Mouse (Mus musculus) limb, embryonic 12.5 days (tissue): ENCODE measurements around the gene Mif. TPM values are rescaled to one million over a fixed set of nuclear protein-coding genes. Genes with fewer than 3 reads are reported as not detected.
A peak's percentile ranks its signal among the peaks of the same experiment; 100 is the strongest.
"Not testable (repeated sequence)": the region's sequence is repeated elsewhere in the genome, so short reads cannot be mapped to it uniquely, and the experiment has no call there.

Experiments
- ATAC-seq: fragments of 200-750 bp; cut with Nextera tagmentation; 2 replicates; pipeline ENCODE4 v1.8.0; 2017; ENCODE audit warnings: low read depth, moderate TSS enrichment; ENCODE audit not compliant: insufficient number of reproducible peaks, insufficient read depth, low FRiP score, low TSS enrichment
- H3K27ac ChIP-seq: fragments of 300-500 bp; sonication (generic); 2 replicates; pipeline ENCODE4 v1.5.1; 2016; ENCODE audit warnings: mild to moderate bottlenecking, moderate library complexity
- H3K27me3 ChIP-seq: fragments of 300-500 bp; sonication (generic); 2 replicates; pipeline ENCODE4 v1.6.1; 2016; ENCODE audit warnings: mild to moderate bottlenecking, moderate library complexity
- H3K36me3 ChIP-seq: fragments of 300-500 bp; sonication (generic); 2 replicates; pipeline ENCODE4 v1.6.1; 2016; ENCODE audit warnings: mild to moderate bottlenecking, moderate library complexity
- H3K4me1 ChIP-seq: fragments of 300-500 bp; sonication (generic); replicated peaks from 2 replicates; pipeline ENCODE4 v1.6.1; 2016
- H3K4me2 ChIP-seq: fragments of 300-500 bp; sonication (generic); 2 replicates; pipeline ENCODE4 v1.6.1; 2016; ENCODE audit warnings: mild to moderate bottlenecking, moderate library complexity
- H3K4me3 ChIP-seq: fragments of 300-500 bp; sonication (generic); replicated peaks from 2 replicates; pipeline ENCODE4 v1.5.1; 2016; ENCODE audit warnings: mild to moderate bottlenecking
- H3K9ac ChIP-seq: fragments of 300-500 bp; sonication (generic); replicated peaks from 2 replicates; pipeline ENCODE4 v1.6.1; 2016; ENCODE audit warnings: mild to moderate bottlenecking, moderate library complexity
- H3K9me3 ChIP-seq: fragments of 300-500 bp; sonication (generic); 2 replicates; pipeline ENCODE4 v1.6.1; 2016; ENCODE audit warnings: mild to moderate bottlenecking, moderate library complexity
- WGBS: fragments of 180-500 bp; shearing (Covaris S2); methylation state at CpG from one replicate; pipeline ENCODE4 v1.1.7; 2016; 5-methylcytosine and 5-hydroxymethylcytosine counted together
- polyA plus RNA-seq: library from polyadenylated mRNA; unstranded; fragments of >200 nt; fragmentation: Nextera tagmentation; extraction: Ambion mirVana; gene quantifications from 2 replicates; pipeline ENCODE4 v1.2.1, GENCODE M21; 2016

Mif gene
- polyA plus RNA-seq, 1 experiment from 2014 or later, result 1,928 TPM

DNA sequence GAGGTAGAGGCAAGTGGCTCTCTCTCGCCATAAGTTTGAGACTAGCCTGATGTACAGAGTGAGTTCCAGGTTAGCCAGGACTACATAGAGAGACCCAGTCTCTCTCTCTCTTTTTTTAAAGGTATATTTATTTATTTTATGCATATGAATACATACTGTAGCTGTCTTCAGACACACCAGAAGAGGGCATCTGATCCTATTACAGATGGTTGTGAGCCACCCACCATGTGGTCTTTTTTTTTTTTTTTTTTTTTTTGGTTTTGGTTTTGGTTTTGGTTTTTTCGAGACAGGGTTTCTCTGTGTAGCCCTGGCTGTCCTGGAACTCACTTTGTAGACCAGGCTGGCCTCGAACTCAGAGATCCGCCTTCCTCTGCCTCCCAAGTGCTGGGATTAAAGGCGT is 27.5 kb upstream of the Mif start:
- H3K4me2 ChIP-seq, H3K36me3 ChIP-seq, H3K27ac ChIP-seq, H3K27me3 ChIP-seq, H3K9ac ChIP-seq, H3K9me3 ChIP-seq, H3K4me3 ChIP-seq, ATAC-seq: not testable (repeated sequence)
- peaks cover 18% of the 10 kb centered on the region for H3K4me1 ChIP-seq
- WGBS, result 80% methylated on average over 5 of the region's 5 CpGs

DNA sequence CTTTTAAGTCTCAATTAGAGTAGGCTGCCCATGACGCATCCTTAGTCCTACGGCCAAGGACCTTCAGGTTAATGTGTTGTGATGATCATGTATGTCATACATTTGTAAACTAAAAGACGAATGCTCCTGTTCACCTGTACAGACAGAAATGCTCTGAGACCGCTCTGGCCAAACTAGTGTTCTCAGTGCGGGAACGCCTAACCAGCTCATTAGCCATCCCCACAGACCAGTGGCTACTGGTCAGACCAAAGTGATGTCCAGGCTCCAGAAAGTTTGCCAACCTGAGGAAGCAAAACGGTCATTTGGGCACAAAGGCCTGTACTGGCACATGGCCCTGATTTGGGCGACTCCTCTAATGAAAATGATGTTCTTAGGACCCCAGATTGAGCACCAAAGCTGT is 24.7 kb upstream of the Mif start:
- Histone ChIP-seq H3K27ac (no peak overlapping the region), H3K4me1 (peaks cover 30% of the 10 kb centered on the region), H3K9me3 (no peaks in the 10 kb centered on the region), H3K27me3 (no peaks in the 10 kb centered on the region), H3K4me2 (no peak overlapping the region), H3K9ac (no peak overlapping the region), H3K4me3 (no peak overlapping the region), H3K36me3 (no peaks in the 10 kb centered on the region)
- 91% methylated on average over 8 of the region's 8 CpGs for WGBS
- no peak for ATAC-seq

DNA sequence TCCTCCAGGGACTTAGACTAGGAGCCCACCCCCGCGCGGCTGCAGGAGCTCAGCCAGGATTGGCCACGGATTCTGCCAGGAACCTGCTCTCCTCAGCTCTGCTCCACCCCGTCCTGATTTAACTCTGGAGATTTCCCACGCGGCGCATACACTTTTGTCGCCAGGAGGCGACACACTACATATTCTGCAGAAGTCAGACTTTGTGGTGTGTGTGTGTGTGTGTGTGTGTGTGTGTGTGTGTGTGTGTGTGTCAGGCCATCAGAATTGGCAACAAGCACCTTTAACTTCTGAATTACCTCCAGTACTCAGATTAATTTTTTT is 23.2 kb upstream of the Mif start:
- Histone ChIP-seq H3K9me3 (no peaks in the 10 kb centered on the region), H3K4me1 (peaks cover 21% of the 10 kb centered on the region), H3K4me2 (peak overlapping the region; percentile 45), H3K27me3 (no peaks in the 10 kb centered on the region), H3K9ac (no peak overlapping the region), H3K27ac (peak overlapping the region; percentile 93; the same call in 1 of the 2 replicates), H3K4me3 (peak overlapping the region; percentile 9; the same call in 1 of the 2 replicates), H3K36me3 (no peaks in the 10 kb centered on the region)
- WGBS, result 1% methylated on average over 10 of the region's 10 CpGs
- peak; percentile 64; the same call in 1 of the 2 replicates for ATAC-seq

DNA sequence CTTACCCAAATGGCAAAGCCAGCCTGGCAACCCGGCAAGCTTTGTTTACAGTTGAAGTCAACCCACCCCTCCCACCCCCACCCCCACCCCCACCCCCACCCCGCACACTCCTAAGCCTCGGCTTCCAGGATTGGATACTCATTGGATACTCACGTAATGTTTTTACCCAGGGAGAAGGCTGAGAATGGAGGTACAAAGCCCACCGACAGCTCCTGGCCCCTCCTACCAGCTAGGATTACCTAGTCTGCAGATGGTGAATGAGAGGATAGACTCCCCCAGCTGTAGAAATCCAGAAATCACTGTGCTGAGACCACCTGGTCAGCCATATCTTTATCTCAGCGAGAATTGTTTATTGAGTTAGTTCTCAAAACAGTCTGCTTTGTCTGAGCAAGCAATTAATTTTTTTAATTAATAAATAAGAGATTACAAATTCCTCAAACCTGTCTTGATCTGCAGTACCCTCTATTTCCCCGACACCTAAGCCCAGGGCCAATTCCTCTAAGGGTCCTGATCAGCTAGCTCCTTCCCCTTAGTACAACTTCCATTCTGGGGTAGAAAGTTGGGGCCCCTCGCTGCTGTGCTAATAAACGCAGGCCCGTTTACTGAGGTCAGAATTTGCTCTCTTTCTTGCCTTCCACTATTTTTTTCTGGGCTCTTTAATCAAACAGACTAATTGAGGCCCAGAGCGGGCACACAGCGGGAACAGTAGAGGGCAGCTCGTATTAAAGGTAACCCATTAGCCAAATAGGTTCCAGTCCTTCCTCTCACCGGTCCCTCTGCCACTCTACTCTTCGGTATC is 22.6 kb upstream of the Mif start:
- Histone ChIP-seq H3K27ac (peak overlapping the region; percentile 93), H3K9ac (no peak overlapping the region), H3K4me3 (peak overlapping the region; percentile 9), H3K27me3 (no peaks in the 10 kb centered on the region), H3K4me1 (peaks cover 21% of the 10 kb centered on the region), H3K36me3 (no peaks in the 10 kb centered on the region), H3K9me3 (no peaks in the 10 kb centered on the region), H3K4me2 (peak overlapping the region; percentile 45)
- peak; percentile 45; the same call in 1 of the 2 replicates for ATAC-seq
- WGBS, result 3% methylated on average over 15 of the region's 15 CpGs

DNA sequence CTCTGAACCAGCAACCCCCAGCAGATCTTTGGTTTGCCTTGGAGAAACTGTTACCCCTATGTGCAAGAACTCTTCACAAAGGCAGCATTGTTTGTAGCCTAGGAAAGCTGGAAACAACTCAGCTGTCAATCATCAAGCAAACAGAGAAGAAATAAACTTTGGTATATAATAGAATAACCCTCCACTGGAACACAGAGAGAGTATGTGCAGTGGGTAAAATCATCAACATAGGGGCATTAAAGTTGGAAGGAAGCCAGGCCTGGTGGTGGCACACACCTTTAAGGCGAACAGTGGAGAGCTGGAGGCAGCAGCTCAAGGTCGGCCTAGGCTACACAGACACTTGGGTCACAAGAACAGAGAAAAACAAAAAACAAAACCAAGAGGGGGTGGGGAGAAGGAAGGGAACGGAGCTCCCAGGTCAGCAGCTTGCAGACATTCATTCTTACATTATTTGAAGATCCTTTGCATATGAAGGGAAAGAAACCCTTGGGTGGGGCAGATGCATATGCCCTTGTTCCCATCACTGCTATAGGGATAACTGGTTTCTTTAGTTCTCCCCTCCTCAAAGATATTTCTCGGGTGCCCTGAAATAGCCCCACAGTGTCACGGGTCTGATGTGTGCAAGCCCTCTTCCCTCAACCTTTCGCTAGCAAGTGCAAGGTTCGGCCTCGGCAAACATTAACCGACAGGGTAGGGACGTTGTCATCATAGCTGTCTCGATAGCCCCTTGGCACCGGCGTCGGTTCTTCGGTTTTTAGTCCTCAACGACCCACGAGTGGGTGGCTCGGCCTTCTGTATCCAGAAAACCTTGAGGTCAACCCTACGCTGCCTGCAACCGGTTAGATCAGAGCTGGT is 21.8 kb upstream of the Mif start:
- ATAC-seq, result peak; percentile 22; the same call in 1 of the 2 replicates
- Histone ChIP-seq H3K9ac (no peak overlapping the region; the same call in 1 of the 2 replicates), H3K4me2 (peak overlapping the region; percentile 45), H3K4me1 (peaks cover 21% of the 10 kb centered on the region), H3K27ac (peak overlapping the region; percentile 93), H3K4me3 (no peak overlapping the region; the same call in 1 of the 2 replicates), H3K27me3 (no peaks in the 10 kb centered on the region), H3K9me3 (no peaks in the 10 kb centered on the region), H3K36me3 (no peaks in the 10 kb centered on the region)
- WGBS, result 16% methylated on average over 20 of the region's 20 CpGs

- Histone ChIP-seq H3K9ac (no peak overlapping the region), H3K27ac (peak overlapping the region; percentile 93), H3K27me3 (no peaks in the 10 kb centered on the region), H3K4me1 (peaks cover 21% of the 10 kb centered on the region), H3K36me3 (no peaks in the 10 kb centered on the region), H3K4me2 (0 out of 2 replicates have a peak overlapping the region, but pooled peaks have one; percentile 10), H3K9me3 (no peaks in the 10 kb centered on the region), H3K4me3 (no peak overlapping the region)
- no peak for ATAC-seq
- WGBS, result 55% methylated on average over 6 of the region's 6 CpGs
These were observed 20.9 kb upstream of the Mif start for GRCm38 (mm10) chr10:75880771-75881577.

DNA sequence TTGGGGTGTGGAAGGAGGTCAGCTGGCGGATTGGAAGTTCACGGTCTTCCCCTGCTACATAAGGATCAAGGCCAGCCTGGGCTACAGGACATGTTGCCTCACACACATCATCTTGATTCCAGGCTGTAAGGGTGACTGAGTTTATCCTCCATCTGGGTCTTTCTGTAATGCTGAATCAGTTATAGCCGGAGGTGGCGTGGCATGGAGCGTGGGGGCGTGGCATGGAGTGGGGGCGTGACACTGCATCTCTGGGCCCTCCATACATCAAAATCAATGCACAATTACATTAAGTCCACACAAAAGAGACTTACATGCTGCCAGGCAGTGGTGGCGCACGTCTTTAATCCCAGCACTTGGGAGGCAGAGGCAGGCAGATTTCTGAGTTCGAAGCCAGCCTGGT is 20.3 kb upstream of the Mif start:
- H3K36me3 ChIP-seq, result no peaks in the 10 kb centered on the region
- peaks cover 21% of the 10 kb centered on the region for H3K4me1 ChIP-seq
- H3K27ac ChIP-seq, result peak overlapping the region; percentile 93
- no peaks in the 10 kb centered on the region for H3K27me3 ChIP-seq
- no peak overlapping the region for H3K4me3 ChIP-seq
- 94% methylated on average over 10 of the region's 10 CpGs for WGBS
- no peak for ATAC-seq
- no peak overlapping the region for H3K9ac ChIP-seq
- no peak overlapping the region for H3K4me2 ChIP-seq
- no peaks in the 10 kb centered on the region for H3K9me3 ChIP-seq

GRCm38 (mm10) chr10:75878836-75879235 is 18.8 kb upstream of the Mif start:
- WGBS, result 90% methylated on average over 3 of the region's 3 CpGs
- no peak overlapping the region for H3K27ac ChIP-seq
- H3K4me1 ChIP-seq, result peaks cover 22% of the 10 kb centered on the region
- no peaks in the 10 kb centered on the region for H3K27me3 ChIP-seq
- H3K36me3 ChIP-seq, result no peaks in the 10 kb centered on the region
- no peak overlapping the region for H3K4me2 ChIP-seq
- H3K9ac ChIP-seq, result no peak overlapping the region
- H3K9me3 ChIP-seq, result no peaks in the 10 kb centered on the region
- ATAC-seq, result no peak
- H3K4me3 ChIP-seq, result no peak overlapping the region

DNA sequence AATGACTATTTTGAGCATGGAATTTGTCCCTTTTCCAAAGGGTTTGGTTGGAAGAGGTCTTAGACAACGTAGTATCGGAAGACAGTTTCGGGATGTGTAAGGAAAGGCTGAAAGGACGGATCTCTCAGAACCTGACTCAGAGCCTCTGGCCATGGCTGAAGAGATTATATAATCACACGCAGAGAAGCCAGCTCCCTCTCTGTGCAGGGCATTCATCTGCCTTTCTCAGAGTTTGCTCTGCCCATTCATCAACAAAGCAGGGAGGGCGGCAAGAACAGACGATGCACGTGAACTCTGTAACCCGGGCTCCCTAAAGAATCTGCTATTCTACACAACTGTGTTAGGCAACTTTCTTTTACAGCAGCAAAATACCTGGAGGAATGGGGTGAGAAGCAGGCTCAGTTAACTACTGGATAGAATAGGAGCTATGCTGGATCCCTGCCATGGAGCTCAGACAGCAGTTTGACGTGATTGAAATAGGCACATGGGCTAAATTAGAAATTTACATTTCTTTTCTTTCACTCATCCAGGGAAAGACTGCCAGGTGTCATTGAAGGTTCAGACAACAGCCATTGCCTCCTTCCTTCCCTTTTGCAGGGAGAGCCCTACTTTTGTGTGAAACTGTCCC is 13.6 kb upstream of the Mif start:
- ATAC-seq, result no peak
- H3K4me3 ChIP-seq, result no peak overlapping the region
- H3K4me2 ChIP-seq, result peak overlapping the region; percentile 61
- no peak overlapping the region for H3K27ac ChIP-seq
- H3K9me3 ChIP-seq, result no peaks in the 10 kb centered on the region
- peak overlapping the region; percentile 40; the same call in 1 of the 2 replicates for H3K9ac ChIP-seq
- no peaks in the 10 kb centered on the region for H3K27me3 ChIP-seq
- no peaks in the 10 kb centered on the region for H3K36me3 ChIP-seq
- H3K4me1 ChIP-seq, result peaks cover 11% of the 10 kb centered on the region
- 53% methylated on average over 10 of the region's 10 CpGs for WGBS

- peak overlapping the region; percentile 40; the same call in 1 of the 2 replicates for H3K9ac ChIP-seq
- peak overlapping the region; percentile 51 for H3K27ac ChIP-seq
- H3K4me1 ChIP-seq, result peaks cover 11% of the 10 kb centered on the region
- H3K36me3 ChIP-seq, result no peaks in the 10 kb centered on the region
- no peaks in the 10 kb centered on the region for H3K9me3 ChIP-seq
- 3% methylated on average over 11 of the region's 11 CpGs for WGBS
- ATAC-seq, result peak; percentile 94
- H3K4me2 ChIP-seq, result peak overlapping the region; percentile 61
- no peaks in the 10 kb centered on the region for H3K27me3 ChIP-seq
- peak overlapping the region; percentile 33 for H3K4me3 ChIP-seq
These were observed 13.0 kb upstream of the Mif start for GRCm38 (mm10) chr10:75872915-75873542.
